Mouse (Mus musculus): Measurements from ENCODE around the gene Ptger1.

Ptger1 gene

DNA sequence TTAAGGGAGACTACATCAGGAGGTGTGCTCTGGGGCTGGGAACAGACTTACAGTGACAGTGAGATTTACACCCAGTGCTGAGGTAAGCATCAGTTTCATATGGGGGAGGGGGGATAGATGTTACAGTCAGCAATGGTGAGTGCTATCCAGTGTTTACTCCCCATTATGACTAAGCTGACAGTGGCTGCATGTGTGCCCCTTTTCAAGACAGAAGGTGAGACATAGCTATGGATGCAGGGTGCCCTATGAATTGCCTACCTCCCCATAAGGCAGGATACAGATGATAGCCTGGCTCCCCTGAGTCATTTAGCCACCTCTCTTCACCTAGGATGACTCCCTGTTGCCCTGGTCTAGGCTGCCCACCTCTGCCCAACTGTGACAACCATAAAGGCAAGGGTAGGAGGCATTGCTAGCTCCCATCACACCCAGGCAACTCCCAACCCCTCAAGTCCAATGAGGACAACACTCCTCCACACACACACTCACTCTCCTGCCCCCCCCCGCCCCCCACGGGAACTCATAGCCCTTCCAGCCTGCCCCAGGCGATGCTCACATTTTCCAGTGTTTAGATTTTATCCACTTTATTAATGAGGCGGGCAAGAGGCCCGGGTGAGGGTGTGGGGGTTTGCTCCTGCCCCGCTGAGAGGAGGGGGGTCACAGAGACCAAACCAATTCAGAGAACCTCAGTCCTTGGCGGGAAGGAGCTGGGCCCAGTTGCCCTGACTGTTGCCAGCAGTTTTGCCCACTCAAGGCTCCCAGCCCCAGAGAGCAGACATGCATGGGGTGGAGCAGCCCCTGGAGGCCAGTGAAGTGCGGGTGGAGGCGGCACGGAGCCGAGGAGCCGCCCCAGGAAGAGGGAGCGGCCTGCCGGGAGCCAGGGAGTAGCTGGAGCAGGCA is at the start of gene Ptger1:
Gene Ptger1, plus strand, starts transcription at position 710 of the 897 bp plus-strand sequence.
- peak; percentile 82 to 85 for DNase-seq

DNA sequence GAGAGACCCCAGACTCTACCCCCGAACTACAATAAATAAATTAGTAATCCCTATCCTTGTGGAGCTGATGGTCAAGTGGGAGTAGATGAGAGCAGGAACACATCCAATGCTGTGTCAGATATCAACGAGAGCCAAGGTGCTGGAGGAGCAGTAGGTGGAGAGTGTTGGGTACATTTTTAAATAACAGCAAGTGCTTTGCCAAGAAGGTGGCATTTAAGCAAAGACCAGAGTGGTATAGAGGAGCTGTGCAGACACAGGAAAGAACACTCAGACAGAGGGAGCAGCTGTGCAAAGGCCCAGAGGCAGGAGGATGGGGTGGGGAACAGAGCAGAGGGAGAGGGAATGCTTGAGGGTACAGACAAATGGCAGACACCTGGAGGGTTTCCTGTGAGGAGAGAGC is 49.4 kb upstream of the Ptger1 start:
- no peak for DNase-seq

DNA sequence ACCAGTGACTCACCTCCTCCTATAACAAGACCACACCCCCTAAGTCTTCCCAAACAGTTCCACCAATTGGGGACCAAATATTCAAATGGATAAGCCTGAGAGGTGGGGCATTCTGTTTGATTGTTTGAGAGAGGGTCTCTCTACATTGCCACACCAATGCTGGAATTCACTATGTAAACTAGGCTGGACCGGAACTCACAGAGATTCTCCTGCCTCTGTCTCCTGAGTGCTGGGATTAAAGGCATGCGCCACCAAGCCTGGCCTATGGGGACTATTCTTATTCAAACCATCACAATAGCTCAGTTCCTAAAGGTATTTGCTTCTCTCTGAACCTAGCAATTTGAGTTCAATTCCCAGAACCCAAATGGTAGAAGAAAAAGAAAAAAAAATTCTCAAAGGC is 47.9 kb upstream of the Ptger1 start:
- no peak for DNase-seq

GRCm38 (mm10) chr8:83619568-83620285 is 46.8 kb upstream of the Ptger1 start:
- no peak for DNase-seq

- DNase-seq, result no peak
These were observed 44.6 kb upstream of the Ptger1 start for GRCm38 (mm10) chr8:83621691-83622388.

- DNase-seq, result peak; percentile 86 to 91
These were observed 44.0 kb upstream of the Ptger1 start for GRCm38 (mm10) chr8:83622389-83622989.

- no peak for DNase-seq
These were observed 42.9 kb upstream of the Ptger1 start for GRCm38 (mm10) chr8:83623549-83623948.

DNA sequence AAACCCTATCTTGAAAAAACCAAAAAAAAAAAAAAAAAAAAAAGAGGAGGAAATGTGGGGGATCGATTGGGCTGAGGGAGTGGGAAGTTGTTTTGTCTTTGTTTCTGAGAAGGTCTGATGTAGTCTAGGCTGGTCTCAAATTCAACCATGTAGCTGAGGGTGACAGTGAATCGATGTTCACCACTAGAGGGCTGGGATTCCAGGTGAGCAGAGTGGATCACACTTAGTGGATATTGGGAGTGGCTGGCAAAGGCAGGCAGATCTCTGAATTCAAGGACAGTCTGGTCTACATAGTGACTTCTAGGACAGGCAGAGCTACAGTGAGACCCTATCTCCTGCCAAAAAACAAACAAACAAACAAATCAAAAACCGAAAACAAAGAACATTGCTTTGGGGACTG is 41.7 kb upstream of the Ptger1 start:
- DNase-seq, result peak in 1 of 2 experiments; percentile 40

- no peak for DNase-seq
These were observed 40.7 kb upstream of the Ptger1 start for GRCm38 (mm10) chr8:83625676-83626299.

GRCm38 (mm10) chr8:83632083-83632707 is 34.3 kb upstream of the Ptger1 start:
- DNase-seq, result no peak

DNA sequence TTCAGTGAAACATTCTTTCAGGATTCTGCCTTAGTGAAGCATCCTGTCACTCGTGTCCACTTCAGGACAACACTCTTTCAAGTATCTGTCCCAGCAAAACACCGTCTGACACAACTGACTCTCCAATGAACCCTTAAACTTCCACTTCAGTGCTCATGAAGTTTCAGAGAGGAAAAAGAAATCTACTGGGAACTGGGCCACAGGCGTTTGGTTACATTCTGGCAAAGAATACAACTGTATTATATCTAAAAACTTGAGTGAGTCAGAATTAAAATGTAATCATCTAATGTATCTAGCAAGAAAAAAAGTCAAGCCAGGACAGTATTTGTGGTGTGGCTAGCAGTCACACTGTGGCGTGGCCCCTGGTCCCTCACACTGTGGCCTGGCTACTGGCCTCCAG is 27.6 kb upstream of the Ptger1 start:
- no peak for DNase-seq

DNA sequence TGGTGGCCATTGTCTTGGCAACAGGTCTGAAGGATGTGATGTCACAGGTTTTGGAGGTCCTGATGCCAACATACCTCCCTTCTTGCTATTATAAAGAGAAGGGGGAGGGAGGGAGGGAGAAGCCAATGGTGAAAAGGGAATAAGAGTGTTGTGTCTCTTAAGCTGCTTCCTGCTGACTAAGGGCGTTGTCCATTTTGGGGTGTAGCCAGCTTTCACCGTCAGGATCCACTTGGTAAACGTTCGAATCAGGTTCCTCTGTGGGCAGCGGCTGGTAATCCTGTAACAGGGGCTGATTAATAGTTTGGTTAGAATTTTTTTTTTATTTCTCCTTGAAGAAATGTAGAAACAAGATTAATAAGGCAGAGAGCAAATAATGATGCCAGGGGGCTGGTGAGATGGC is 26.8 kb upstream of the Ptger1 start:
- no peak for DNase-seq

DNA sequence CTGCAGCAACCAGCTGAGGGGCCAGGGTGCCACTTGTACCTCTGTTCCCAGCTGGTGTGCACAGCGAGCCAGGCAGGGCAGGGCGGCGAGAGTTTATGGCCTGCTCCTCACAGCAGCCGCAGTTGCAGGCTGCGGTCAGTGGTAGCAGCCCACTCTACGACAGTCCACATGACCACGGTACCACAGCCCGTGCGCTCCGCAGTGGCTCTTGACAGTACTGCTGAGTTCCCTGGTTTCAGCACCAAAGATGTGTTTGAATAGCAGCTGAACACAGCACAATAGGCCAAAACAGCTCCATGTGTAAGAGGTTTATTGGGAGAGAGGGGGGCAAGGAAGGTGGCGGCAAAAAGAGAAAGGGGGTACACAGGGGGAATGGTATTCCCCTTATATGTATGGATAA is 19.0 kb upstream of the Ptger1 start:
- DNase-seq, result no peak

DNA sequence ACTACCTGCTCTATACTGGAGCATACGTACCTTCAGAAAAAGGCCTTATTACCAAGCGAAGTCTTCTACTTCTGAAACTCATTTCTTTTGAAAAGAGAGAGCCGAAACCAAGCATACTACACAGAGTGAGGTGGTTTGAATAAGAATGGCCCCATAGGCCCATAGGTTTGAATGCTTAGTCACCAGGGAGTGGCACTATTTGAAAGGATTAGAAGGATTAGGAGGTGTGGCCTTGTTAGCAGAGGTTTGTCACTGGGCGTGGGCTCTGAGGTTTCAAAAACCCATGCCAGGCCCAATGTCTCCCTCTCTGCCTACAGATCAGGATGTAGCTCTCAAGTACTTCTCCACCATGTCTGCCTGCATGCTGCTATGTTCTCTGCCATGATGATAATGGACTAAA is 18.4 kb upstream of the Ptger1 start:
- no peak for DNase-seq

GRCm38 (mm10) chr8:83649699-83650098 is 16.8 kb upstream of the Ptger1 start:
- no peak for DNase-seq

GRCm38 (mm10) chr8:83652030-83652743 is 14.3 kb upstream of the Ptger1 start, which contains the start of gene Gipc1:
Gipc1 (plus strand) TSS chr8:83652677.
- DNase-seq, result peak; percentile 98

DNA sequence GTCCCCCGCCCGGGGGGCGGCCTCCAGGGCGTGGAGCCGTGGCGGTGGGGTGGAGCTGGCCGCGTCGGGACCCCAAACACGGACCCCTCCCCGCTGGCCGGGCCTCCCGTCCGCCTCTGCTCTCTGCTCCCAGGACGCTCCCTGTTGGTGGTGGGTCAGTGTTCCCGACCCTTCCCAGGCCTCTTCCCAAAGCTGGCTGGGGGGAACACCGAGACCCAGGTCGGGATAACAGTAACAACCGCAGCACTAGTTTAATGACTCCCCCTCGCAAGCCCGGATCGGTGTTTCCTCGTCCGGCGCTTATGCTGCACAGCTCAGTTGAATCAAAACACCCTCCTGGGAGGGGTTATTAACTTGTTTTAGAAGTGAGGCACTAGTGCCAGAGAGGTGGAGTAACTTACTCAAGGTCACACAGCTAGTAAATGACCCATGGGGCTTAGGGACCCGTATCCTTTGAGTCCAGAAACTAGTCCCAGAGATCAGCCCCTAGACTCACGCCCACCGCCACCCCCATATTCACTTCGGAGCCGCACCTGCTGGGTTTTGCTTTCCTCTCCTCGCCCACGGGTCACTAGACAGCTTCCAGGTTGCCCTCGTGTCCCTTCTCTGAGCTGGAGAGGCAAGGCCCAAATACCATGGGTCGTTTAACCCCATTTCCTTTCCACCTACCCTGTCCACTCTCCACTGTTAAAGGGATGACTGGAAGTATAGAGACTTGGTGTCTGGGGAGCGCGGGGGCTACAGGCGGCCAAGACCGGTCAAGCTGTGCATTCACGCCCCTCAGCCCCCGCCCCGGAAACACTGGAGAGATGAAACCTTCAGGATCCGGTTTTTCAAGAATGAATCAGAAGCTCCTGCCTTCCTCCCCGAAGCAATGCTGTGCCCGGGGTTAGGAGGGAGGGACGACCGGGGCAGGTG is 13.5 kb upstream of the Ptger1 start:
- DNase-seq, result peak in 1 of 2 experiments; percentile 54

GRCm38 (mm10) chr8:83653662-83654017 is 12.8 kb upstream of the Ptger1 start:
- no peak for DNase-seq

- DNase-seq, result no peak
These were observed 11.8 kb upstream of the Ptger1 start for GRCm38 (mm10) chr8:83654725-83655124.

- no peak for DNase-seq
These were observed 10.4 kb upstream of the Ptger1 start for GRCm38 (mm10) chr8:83656043-83656442.
